Mouse (Mus musculus): ENCODE measurements around the gene Ifi211. TPM values are rescaled to one million over a fixed set of nuclear protein-coding genes. Genes with fewer than 3 reads are reported as not detected.
"Not testable (repeated sequence)": the region's sequence is repeated elsewhere in the genome, so short reads cannot be mapped to it uniquely, and the experiment has no call there.

Ifi211 gene
- total RNA-seq (2014; rRNA removed; ENCODE audit: low replicate concordance) (0.11 and 1.0 TPM in 2 replicates), polyA plus RNA-seq (2015; fragmentation: Nextera tagmentation; extraction: Ambion mirVana) (1.5 and 1.7 TPM in 2 replicates)

GRCm38 (mm10) chr1:173912548-173913255 is at the start of gene Ifi211:
Gene Ifi211 (minus strand): TSS chr1:173913046.
- ATAC-seq (ENCODE audit: insufficient read depth, low read depth): not testable (repeated sequence)
- DNase-seq (ENCODE audit: low spot score): peak; percentile 17
- 57% methylated on average over 6 of the region's 6 CpGs for WGBS

GRCm38 (mm10) chr1:173961491-173961890 is 48.6 kb upstream of the Ifi211 start:
- H3K27me3 ChIP-seq (ENCODE audit: control insufficient read depth, insufficient read depth, low read length); H3K4me2 ChIP-seq (ENCODE audit: low read depth, low read length); H3K4me3 ChIP-seq (ENCODE audit: low read depth, low read length); ATAC-seq (ENCODE audit: insufficient read depth, low read depth); H3K27ac ChIP-seq (ENCODE audit: low read depth); H3K9ac ChIP-seq (replicated peaks; ENCODE audit: low read depth, low read length); H3K9me3 ChIP-seq (replicated peaks; ENCODE audit: control insufficient read depth, low read length); H3K4me1 ChIP-seq (ENCODE audit: control insufficient read depth, insufficient read depth); H3K36me3 ChIP-seq (replicated peaks; ENCODE audit: control insufficient read depth, insufficient read depth, low read length); DNase-seq (ENCODE audit: low spot score): not testable (repeated sequence)
- 83% methylated on average over 1 of the region's 1 CpGs for WGBS

More at GRCm38 (mm10) chr1:173912548-173913255, at the start of gene Ifi211:
- H3K4me2 ChIP-seq (ENCODE audit: low read depth, low read length); H3K4me1 ChIP-seq (ENCODE audit: control insufficient read depth, insufficient read depth); H3K27ac ChIP-seq (ENCODE audit: low read depth); H3K36me3 ChIP-seq (replicated peaks; ENCODE audit: control insufficient read depth, insufficient read depth, low read length); H3K9ac ChIP-seq (replicated peaks; ENCODE audit: low read depth, low read length); H3K9me3 ChIP-seq (replicated peaks; ENCODE audit: control insufficient read depth, low read length); H3K4me3 ChIP-seq (ENCODE audit: low read depth, low read length); H3K27me3 ChIP-seq (ENCODE audit: control insufficient read depth, insufficient read depth, low read length): not testable (repeated sequence)

GRCm38 (mm10) chr1:173959998-173960397 is 47.2 kb upstream of the Ifi211 start:
- 54% methylated on average over 3 of the region's 3 CpGs for WGBS
- DNase-seq (ENCODE audit: low spot score); H3K27ac ChIP-seq (ENCODE audit: low read depth); H3K4me3 ChIP-seq (ENCODE audit: low read depth, low read length); H3K27me3 ChIP-seq (ENCODE audit: control insufficient read depth, insufficient read depth, low read length); ATAC-seq (ENCODE audit: insufficient read depth, low read depth); H3K36me3 ChIP-seq (replicated peaks; ENCODE audit: control insufficient read depth, insufficient read depth, low read length); H3K9me3 ChIP-seq (replicated peaks; ENCODE audit: control insufficient read depth, low read length); H3K4me2 ChIP-seq (ENCODE audit: low read depth, low read length); H3K9ac ChIP-seq (replicated peaks; ENCODE audit: low read depth, low read length); H3K4me1 ChIP-seq (ENCODE audit: control insufficient read depth, insufficient read depth): not testable (repeated sequence)

GRCm38 (mm10) chr1:173955839-173956527 is 43.1 kb upstream of the Ifi211 start:
- H3K4me3 ChIP-seq (ENCODE audit: low read depth, low read length); H3K27ac ChIP-seq (ENCODE audit: low read depth); H3K9me3 ChIP-seq (replicated peaks; ENCODE audit: control insufficient read depth, low read length); ATAC-seq (ENCODE audit: insufficient read depth, low read depth); H3K27me3 ChIP-seq (ENCODE audit: control insufficient read depth, insufficient read depth, low read length); H3K4me1 ChIP-seq (ENCODE audit: control insufficient read depth, insufficient read depth); DNase-seq (ENCODE audit: low spot score); H3K36me3 ChIP-seq (replicated peaks; ENCODE audit: control insufficient read depth, insufficient read depth, low read length); H3K9ac ChIP-seq (replicated peaks; ENCODE audit: low read depth, low read length); H3K4me2 ChIP-seq (ENCODE audit: low read depth, low read length): not testable (repeated sequence)
- WGBS: 59% methylated on average over 3 of the region's 3 CpGs

GRCm38 (mm10) chr1:173955071-173955796 is 42.4 kb upstream of the Ifi211 start:
- ATAC-seq (ENCODE audit: insufficient read depth, low read depth) (no peak), DNase-seq (ENCODE audit: low spot score) (no peak)
- H3K9me3 ChIP-seq (replicated peaks; ENCODE audit: control insufficient read depth, low read length): no peaks in the 10 kb centered on the region
- no peaks in the 10 kb centered on the region for H3K27me3 ChIP-seq (ENCODE audit: control insufficient read depth, insufficient read depth, low read length)
- H3K4me3 ChIP-seq (ENCODE audit: low read depth, low read length): no peak overlapping the region
- TF ChIP-seq CTCF (IDR thresholded peaks at IDR 0.05; ENCODE audit: low read depth) (no peak), EP300 (IDR thresholded peaks at IDR 0.05; ENCODE audit: low read depth) (no peak)
- no peaks in the 10 kb centered on the region for H3K36me3 ChIP-seq (replicated peaks; ENCODE audit: control insufficient read depth, insufficient read depth, low read length)
- WGBS: 83% methylated on average over 2 of the region's 2 CpGs
- no peak overlapping the region for H3K9ac ChIP-seq (replicated peaks; ENCODE audit: low read depth, low read length)
- no peak overlapping the region for H3K4me2 ChIP-seq (ENCODE audit: low read depth, low read length)
- no peaks in the 10 kb centered on the region for H3K4me1 ChIP-seq (ENCODE audit: control insufficient read depth, insufficient read depth)
- no peak overlapping the region for H3K27ac ChIP-seq (ENCODE audit: low read depth)
